Mouse (Mus musculus) layer of hippocampus, adult 8-10 months (tissue): ENCODE measurements around the gene 4930503B20Rik. TPM values are rescaled to one million over a fixed set of nuclear protein-coding genes. Genes with fewer than 3 reads are reported as not detected.

Source experiments
- DNase-seq, 2 experiments: peaks; one replicate each; pipeline ENCODE4 v3.0.0; 2022; ENCODE audit warnings: low spot score in 2 of 2
- total RNA-seq, 4 experiments: library from RNA; stranded (reverse); gene quantifications; 2 replicates each; pipeline ENCODE4 v1.2.4; 2022

The 4930503B20Rik gene
- total RNA-seq: under 1 TPM in 1 of 4 experiments, not detected in 3; 0.22 TPM

- DNase-seq: no peak
Observed at GRCm38 (mm10) chr3:146651217-146651616, at the start of gene 4930503B20Rik. 4930503B20Rik (minus strand) TSS chr3:146651317.

GRCm38 (mm10) chr3:146700051-146700450, 48.9 kb upstream of the 4930503B20Rik start:
- no peak for DNase-seq

DNA sequence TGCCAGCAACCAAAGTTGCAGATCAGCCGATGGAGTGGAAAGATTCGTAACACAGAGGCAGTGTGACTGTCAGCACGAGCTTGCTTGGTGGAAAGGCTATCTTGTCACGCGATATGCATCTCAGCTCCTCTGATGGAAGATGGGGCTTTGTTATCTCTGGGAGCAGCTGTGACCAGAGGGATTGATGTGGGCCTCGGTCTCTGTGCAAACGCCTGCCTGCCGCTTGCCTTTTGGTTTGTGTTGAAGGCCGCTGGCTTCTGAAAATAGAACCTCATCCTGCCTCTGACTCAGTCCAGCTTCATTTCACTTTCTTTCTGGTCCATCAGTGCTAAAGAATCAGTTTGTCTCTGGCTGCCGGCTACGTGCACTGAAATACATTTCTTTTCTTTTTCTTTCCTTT, 47.9 kb upstream of the 4930503B20Rik start:
- no peak for DNase-seq

- no peak for DNase-seq
Observed at GRCm38 (mm10) chr3:146692547-146692946, 41.4 kb upstream of the 4930503B20Rik start.

GRCm38 (mm10) chr3:146687121-146687725, 36.1 kb upstream of the 4930503B20Rik start:
- DNase-seq: no peak

- no peak for DNase-seq
Observed at GRCm38 (mm10) chr3:146686428-146686827, 35.3 kb upstream of the 4930503B20Rik start.

GRCm38 (mm10) chr3:146684811-146685675, 33.9 kb upstream of the 4930503B20Rik start, which contains the start of gene Samd13:
Samd13 (minus strand) TSS chr3:146685592.
- peak in 1 of 2 experiments; percentile 23 for DNase-seq

GRCm38 (mm10) chr3:146683095-146683494, 32.0 kb upstream of the 4930503B20Rik start:
- no peak for DNase-seq

DNA sequence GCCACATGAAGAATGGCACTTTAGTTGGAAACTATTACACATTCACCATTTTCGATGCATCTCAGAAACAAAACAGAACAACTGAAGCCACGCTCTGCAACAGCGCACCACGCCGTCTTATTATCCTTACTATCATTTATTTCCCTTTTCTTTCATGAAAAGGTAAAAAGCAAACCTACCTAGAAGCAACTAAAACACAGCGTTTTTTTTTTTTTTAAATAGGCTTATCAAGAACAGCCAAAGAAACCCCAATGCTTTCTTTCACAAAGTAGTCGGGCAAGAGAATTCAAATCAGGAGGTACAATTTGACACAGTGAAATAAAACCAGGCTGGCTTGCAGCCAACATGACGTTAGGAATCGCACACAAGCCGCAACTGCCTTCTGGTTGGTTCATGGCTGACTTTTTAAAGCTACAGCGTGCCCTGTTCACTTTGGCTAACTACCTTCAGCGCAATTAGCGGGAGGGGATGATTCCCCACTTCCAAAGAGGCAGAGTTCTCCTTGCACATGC, 31.1 kb upstream of the 4930503B20Rik start:
- peak; percentile 33 to 68 for DNase-seq

DNA sequence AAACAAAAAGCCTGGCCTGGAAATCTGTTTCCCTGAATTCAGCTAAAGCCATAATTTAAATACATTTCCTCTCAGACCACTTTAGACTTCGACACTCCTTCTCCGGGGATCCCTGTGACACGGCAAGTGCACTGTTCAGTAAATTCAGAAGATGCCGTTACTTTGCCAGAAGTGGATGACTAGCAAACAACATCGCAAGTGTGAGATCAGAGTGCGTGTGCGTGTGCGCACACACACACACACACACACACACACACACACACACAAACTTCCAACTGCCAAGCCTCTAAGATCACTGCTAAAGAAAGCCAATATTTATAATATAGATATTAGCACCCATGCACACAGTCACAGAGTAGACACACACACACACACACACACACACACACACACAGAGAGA, 30.6 kb upstream of the 4930503B20Rik start:
- DNase-seq: no peak

DNA sequence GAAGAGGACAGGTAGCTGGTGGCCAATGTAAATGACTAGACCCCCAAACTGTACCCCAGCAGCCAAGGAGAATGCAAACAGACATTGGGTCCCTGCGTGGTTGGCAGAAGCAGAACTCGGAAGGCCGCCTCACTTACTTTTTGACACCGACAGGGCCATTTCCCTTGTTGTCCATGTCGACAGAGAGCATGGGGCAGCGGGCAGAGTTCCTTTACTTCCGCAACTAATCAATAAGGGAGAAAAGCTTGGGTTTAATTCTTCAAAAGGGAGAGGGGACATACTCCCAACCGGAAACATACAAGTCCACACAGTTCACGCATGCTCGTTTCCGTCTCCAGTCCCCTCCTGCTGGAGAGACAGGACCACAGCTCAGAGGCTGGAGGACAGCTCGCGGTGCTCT, 29.5 kb upstream of the 4930503B20Rik start:
- no peak for DNase-seq

DNA sequence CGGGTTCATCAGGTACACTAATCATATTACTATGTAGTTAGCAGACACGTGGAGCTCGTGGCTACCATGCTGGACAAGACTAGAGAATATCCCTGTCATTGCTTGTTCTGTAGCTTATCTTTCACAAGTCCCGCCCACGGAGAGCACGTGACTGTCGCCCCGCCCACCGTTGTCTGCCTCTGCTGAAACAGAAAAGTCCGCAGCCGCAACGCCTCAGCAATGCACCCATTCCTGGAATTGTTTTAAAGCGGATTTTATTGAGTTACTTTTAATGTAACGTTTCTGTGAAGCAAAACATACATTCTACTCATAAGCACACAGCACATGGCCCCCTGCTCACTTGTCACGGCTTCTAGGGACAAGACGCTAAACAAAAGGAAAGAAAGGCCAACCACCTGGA, 28.5 kb upstream of the 4930503B20Rik start:
- no peak for DNase-seq

DNA sequence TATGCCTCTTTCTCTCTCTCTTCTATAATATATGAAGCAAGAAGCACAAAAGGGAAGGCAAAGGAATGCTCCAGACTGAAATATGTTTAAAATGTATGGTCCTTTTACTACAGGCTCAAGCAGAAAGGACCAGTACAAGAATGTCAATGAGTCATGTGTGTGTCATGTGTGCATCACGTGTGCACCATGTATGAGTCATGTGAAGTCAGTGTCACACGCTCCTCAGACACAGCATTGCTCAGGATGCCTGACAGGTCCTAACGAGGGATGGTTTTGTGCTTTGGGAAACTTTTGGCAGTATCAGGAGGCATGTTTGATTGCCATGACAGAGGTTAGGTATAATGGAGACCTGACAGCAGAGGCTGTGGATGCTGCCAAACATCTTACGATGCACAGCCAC, 25.1 kb upstream of the 4930503B20Rik start:
- no peak for DNase-seq

DNA sequence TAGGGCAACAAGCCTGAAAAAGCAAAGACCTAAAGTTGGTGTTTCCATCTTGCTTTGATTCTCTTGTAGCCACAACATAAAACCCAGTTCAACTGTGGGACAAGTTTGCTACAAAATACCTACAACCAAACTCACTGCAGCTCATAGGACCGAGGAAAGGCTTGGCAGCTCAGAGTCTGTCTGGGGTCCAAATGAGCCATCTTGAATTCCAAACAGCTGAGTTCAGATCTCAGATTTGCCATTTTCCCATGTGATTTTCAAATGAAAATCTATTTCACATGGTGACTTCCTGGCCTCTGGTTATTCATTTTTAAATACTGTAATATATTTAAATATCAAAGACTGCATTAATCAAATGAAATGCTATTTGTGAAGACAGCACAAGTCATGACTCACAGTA, 24.0 kb upstream of the 4930503B20Rik start:
- no peak for DNase-seq

GRCm38 (mm10) chr3:146671121-146671520, 20.0 kb upstream of the 4930503B20Rik start:
- no peak for DNase-seq

DNA sequence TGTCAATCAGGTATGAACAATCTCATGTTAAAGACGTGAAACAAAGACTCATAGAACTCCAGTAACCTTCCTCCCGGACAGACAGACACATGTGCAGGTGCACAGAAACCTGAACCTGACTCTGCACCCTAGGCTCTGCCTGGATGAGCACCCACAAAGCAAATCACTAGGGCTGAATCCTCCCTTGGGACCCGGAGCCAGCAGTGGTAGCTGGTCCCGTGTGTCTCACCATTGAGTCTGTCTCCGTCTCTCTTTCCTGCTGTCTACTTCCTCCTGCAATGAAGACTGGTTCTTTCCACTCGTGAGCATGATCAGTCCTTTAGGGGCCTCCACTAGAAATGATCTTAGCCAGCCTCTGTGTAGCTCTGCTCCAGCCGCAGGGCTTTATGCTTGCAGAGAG, 10.8 kb upstream of the 4930503B20Rik start:
- no peak for DNase-seq

DNA sequence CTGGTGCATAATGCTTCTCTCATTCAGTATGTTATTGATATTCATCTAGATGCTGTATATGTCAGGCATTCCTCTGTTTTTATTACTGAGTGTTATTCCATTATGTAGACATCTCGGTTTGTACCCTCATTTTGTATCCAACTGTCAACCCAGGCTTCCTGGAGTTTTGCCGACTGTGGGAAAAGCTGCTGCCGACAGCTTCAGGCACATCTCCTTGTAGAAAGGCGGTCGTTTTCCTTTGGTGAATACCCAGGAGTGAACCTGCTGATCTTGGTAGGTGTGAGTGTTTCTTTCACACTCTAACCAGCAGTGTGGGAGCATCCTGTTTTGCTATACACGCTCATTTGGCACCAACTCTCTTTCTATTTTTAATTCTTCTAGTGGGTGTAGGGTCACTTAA, 9.9 kb upstream of the 4930503B20Rik start:
- DNase-seq: peak in 1 of 2 experiments; percentile 13

GRCm38 (mm10) chr3:146659321-146659720, 8.2 kb upstream of the 4930503B20Rik start:
- no peak for DNase-seq

DNA sequence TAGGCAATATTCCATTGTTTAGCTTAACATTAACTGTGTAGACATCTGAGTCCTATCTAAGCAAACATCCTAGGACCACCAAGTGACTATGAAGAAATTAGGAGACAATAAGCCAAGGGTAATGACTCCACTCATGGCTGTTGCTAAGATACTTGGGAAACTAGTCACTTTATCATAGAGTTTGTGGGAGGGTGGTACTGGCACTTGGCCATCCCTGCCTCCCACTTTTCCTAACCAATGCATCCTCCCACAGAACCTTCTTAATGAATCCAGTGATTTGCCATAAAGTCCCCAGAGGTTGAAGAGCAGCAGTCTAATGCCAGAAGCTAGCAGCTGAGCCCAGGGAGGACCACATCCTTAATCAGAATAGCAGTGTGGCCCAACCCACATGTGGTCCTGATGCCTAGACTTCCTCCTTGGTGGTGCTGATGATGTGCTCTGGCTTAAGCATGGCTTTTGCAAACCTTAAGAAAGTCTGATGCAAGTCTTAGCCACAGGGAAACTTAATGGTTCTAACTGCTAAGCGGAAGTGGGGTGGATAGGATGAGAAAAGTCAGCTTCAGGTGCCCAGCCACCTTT, 7.0 kb upstream of the 4930503B20Rik start:
- DNase-seq: peak in 1 of 2 experiments; percentile 36

DNA sequence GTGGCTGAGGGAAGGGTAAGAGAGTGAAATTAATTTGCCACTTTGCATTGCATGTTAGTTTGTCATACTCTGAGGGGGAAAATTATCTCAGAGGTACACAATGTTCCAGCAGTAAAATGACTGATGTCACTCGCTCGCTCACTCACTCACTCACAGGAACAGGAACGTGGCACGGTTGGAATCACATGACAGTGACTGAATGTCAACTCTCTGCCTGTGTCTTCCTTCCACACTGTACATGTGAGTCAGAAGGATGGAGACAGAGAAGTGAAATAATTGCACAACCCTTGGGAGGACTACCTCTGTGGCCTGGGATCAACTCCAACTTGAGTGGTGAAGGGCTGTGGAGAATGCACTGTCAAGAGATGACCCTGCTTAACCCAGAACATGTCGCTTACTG, 6.3 kb upstream of the 4930503B20Rik start:
- no peak for DNase-seq

DNA sequence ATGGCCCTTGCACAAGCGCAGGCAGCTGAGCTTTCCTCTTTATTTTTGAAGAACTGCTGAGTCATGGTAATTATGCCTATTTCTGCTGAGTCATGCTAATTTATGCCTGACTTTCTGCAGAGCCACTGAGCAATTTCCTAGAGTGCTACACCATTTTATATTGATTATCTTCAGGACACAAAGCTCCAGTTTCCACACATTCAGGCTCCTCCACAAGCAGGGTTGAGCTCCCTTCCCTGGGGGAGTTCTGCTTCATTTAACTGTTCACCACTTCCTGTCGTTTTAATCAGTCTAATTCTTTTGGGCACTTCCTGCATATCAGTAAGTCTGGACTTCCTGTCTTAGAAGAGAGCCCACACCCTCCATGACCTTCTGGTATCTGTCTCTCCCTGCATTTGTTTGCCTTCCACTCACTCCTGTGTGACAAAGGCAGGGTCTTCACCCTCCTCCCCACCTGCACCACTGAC, 4.0 kb upstream of the 4930503B20Rik start:
- no peak for DNase-seq

GRCm38 (mm10) chr3:146653692-146654091, 2.6 kb upstream of the 4930503B20Rik start:
- no peak for DNase-seq
